Mouse (Mus musculus) lung, adult 18-20 months (tissue): ENCODE measurements around the gene Pik3r4.

Experiments used
- DNase-seq, 2 experiments: peaks; one replicate each; pipeline ENCODE4 v3.0.0; 2022; ENCODE audit warnings: mixed read lengths in 2 of 2

Gene Pik3r4

GRCm38 (mm10) chr9:105697764-105698396 lies 55.1 kb downstream of the Pik3r4 start:
- DNase-seq = peak; percentile 38 to 40

GRCm38 (mm10) chr9:105700702-105701101 lies 57.9 kb downstream of the Pik3r4 start:
- DNase-seq = no peak

- DNase-seq = no peak
These were observed 59.2 kb downstream of the Pik3r4 start for GRCm38 (mm10) chr9:105701966-105702365.

DNA sequence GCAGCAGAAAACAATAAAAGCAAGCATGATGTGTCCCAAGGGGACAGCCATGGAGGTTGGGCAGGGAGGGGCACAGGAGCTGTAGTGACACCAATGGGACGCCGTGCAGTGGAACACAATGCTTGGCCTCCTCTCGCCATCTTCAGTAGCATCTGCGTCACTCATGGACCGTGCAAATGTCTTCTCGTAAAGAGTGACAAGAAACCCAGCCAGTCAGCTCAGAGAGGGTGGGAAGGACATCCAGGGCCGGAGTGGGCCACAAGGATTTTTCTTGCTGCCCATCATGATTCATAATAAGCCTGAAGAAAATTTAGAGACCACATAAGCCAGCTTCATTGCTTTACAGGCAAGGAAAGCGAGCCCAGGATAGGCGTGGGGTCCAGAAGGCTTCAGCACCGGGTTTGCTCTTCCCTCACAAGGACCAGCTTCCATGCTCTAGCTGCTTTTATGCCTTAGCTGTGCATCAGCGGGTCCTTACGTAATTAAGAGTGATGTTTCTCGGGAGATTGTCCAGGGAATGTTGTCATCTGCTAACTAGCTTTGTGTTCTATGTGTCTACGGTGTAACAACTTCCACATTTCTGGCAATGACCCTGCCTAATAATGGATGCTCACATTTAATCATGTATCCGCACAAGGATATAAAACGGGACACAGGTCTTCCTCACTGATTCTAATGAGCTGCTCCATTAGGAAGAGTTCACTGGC lies 61.6 kb downstream of the Pik3r4 start:
- no peak for DNase-seq

GRCm38 (mm10) chr9:105705011-105705410 lies 62.2 kb downstream of the Pik3r4 start:
- DNase-seq = no peak

GRCm38 (mm10) chr9:105712049-105712448 lies 69.3 kb downstream of the Pik3r4 start:
- no peak for DNase-seq

DNA sequence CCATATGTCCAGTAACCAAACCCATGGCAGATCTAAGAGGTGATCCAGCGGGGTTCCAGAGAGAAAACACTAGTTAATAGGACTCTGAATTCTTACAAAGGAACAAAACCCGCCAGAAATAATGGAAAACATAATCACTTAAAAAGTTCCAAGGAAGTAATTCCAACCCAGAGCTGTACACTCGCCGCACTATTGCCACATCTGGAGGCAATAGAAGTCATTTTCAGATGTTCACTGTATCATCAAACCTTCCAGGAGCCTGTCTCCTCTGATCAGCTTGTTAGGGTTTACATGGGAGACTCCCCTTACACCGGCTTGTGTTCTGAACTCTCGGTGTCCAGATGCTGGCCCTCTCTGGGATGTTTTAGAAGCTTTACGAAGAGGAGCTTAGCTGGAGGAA lies 76.6 kb downstream of the Pik3r4 start:
- no peak for DNase-seq

- DNase-seq = no peak
These were observed 77.1 kb downstream of the Pik3r4 start for GRCm38 (mm10) chr9:105719851-105720395.

- no peak for DNase-seq
These were observed 77.7 kb downstream of the Pik3r4 start for GRCm38 (mm10) chr9:105720430-105720829.

DNA sequence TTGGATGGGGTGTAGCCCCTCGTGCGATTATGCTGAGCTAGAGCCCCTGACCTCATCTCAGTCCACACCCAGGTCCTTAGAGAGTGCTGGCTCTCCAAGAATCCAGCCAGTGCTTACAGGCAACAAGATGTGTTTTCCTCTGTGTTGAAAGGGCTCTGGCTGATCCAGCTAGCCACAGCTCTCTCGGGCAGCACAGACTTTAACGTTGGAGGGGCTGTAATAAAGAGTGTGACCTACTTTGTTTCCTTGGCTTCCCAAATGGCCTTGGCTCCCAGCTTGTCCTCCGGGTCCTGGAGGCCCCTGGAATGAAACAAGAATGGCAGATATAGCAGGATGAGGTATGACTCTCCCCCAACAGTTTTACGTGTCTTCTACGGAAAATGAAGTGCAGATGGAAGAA lies 89.2 kb downstream of the Pik3r4 start:
- DNase-seq = no peak

- no peak for DNase-seq
These were observed 91.9 kb downstream of the Pik3r4 start for GRCm38 (mm10) chr9:105734651-105735050.

GRCm38 (mm10) chr9:105735195-105735594 lies 92.4 kb downstream of the Pik3r4 start:
- DNase-seq = no peak
